Mouse (Mus musculus): Measurements from ENCODE around the gene B9d1.
A peak's percentile ranks its signal among the peaks of the same experiment; 100 is the strongest.

The B9d1 gene

GRCm38 (mm10) chr11:61504713-61505257 lies at the start of gene B9d1:
Gene B9d1 (plus strand): TSS chr11:61505144.
- peak; percentile 96 to 97 for DNase-seq (ENCODE audit: low spot score in 2 of 2)

GRCm38 (mm10) chr11:61464071-61464470 lies 40.9 kb upstream of the B9d1 start:
- DNase-seq (ENCODE audit: low spot score in 2 of 2), result no peak

- no peak for DNase-seq (ENCODE audit: low spot score in 2 of 2)
Observed at GRCm38 (mm10) chr11:61465422-61465821, 39.5 kb upstream of the B9d1 start.

GRCm38 (mm10) chr11:61468534-61468933 lies 36.4 kb upstream of the B9d1 start:
- DNase-seq (ENCODE audit: low spot score in 2 of 2), result no peak

- DNase-seq (ENCODE audit: low spot score in 2 of 2), result no peak
Observed at GRCm38 (mm10) chr11:61469317-61469917, 35.5 kb upstream of the B9d1 start.

- DNase-seq (ENCODE audit: low spot score in 2 of 2), result no peak
Observed at GRCm38 (mm10) chr11:61470880-61471279, 34.1 kb upstream of the B9d1 start.

GRCm38 (mm10) chr11:61473630-61474029 lies 31.3 kb upstream of the B9d1 start:
- no peak for DNase-seq (ENCODE audit: low spot score in 2 of 2)

GRCm38 (mm10) chr11:61476786-61477382 lies 28.1 kb upstream of the B9d1 start:
- no peak for DNase-seq (ENCODE audit: low spot score in 2 of 2)

- no peak for DNase-seq (ENCODE audit: low spot score in 2 of 2)
Observed at GRCm38 (mm10) chr11:61477566-61478508, 27.1 kb upstream of the B9d1 start.

GRCm38 (mm10) chr11:61478788-61479187 lies 26.2 kb upstream of the B9d1 start:
- no peak for DNase-seq (ENCODE audit: low spot score in 2 of 2)

- DNase-seq (ENCODE audit: low spot score in 2 of 2), result no peak
Observed at GRCm38 (mm10) chr11:61481239-61482090, 23.5 kb upstream of the B9d1 start.

- no peak for DNase-seq (ENCODE audit: low spot score in 2 of 2)
Observed at GRCm38 (mm10) chr11:61483226-61483845, 21.6 kb upstream of the B9d1 start.

- no peak for DNase-seq (ENCODE audit: low spot score in 2 of 2)
Observed at GRCm38 (mm10) chr11:61484256-61484612, 20.7 kb upstream of the B9d1 start.

GRCm38 (mm10) chr11:61484613-61485540 lies 20.1 kb upstream of the B9d1 start, which contains the start of gene Mfap4:
Gene Mfap4 (plus strand): TSS chr11:61485431.
- DNase-seq (ENCODE audit: low spot score in 2 of 2), result peak in 1 of 2 experiments; percentile 45

- DNase-seq (ENCODE audit: low spot score in 2 of 2), result no peak
Observed at GRCm38 (mm10) chr11:61485541-61486457, 19.1 kb upstream of the B9d1 start.

- DNase-seq (ENCODE audit: low spot score in 2 of 2), result no peak
Observed at GRCm38 (mm10) chr11:61486458-61487219, 18.3 kb upstream of the B9d1 start.

- DNase-seq (ENCODE audit: low spot score in 2 of 2), result no peak
Observed at GRCm38 (mm10) chr11:61487401-61487800, 17.5 kb upstream of the B9d1 start.

- DNase-seq (ENCODE audit: low spot score in 2 of 2), result no peak
Observed at GRCm38 (mm10) chr11:61487936-61488335, 17.0 kb upstream of the B9d1 start.

Measured in frontal cortex, postnatal 14 days (tissue).